Mouse (Mus musculus) forebrain, postnatal 0 days (tissue): Measurements from ENCODE around the gene 1500009L16Rik. TPM values are rescaled to one million over a fixed set of nuclear protein-coding genes. Genes with fewer than 3 reads are reported as not detected.

Source experiments
- ATAC-seq: fragments of 200-750 bp; cut with Nextera tagmentation; 2 replicates; pipeline ENCODE4 v1.8.0; 2017; ENCODE audit warnings: mild to moderate bottlenecking, moderate library complexity
- DNase-seq: peaks from one replicate; pipeline ENCODE4 v3.0.0-alpha.2; 2015
- H3K27ac ChIP-seq: fragments of 300-500 bp; sonication (generic); 2 replicates; pipeline ENCODE4 v1.5.1; 2014; ENCODE audit warnings: low read depth, mild to moderate bottlenecking, antibody characterized with exemption, low read length, moderate library complexity, mixed read lengths
- H3K27me3 ChIP-seq: fragments of 300-500 bp; sonication (generic); 2 replicates; pipeline ENCODE4 v1.6.1; 2014; ENCODE audit warnings: mild to moderate bottlenecking, low read length, mixed read lengths; ENCODE audit not compliant: insufficient read depth
- H3K36me3 ChIP-seq: fragments of 300-500 bp; sonication (generic); 2 replicates; pipeline ENCODE4 v1.6.1; 2014; ENCODE audit warnings: mild to moderate bottlenecking, moderate library complexity; ENCODE audit not compliant: insufficient read depth
- H3K4me1 ChIP-seq: fragments of 300-500 bp; sonication (generic); 2 replicates; pipeline ENCODE4 v1.6.1; 2014; ENCODE audit warnings: antibody characterized with exemption; ENCODE audit not compliant: insufficient read depth
- H3K4me2 ChIP-seq: fragments of 300-500 bp; sonication (generic); 2 replicates; pipeline ENCODE4 v1.6.1; 2014; ENCODE audit warnings: low read depth, mild to moderate bottlenecking, moderate library complexity
- H3K4me3 ChIP-seq: fragments of 300-500 bp; sonication (generic); 2 replicates; pipeline ENCODE4 v1.5.1; 2014; ENCODE audit warnings: low read depth, low read length, mixed read lengths
- H3K9ac ChIP-seq: fragments of 300-500 bp; sonication (generic); 2 replicates; pipeline ENCODE4 v1.6.1; 2014; ENCODE audit warnings: mild to moderate bottlenecking
- H3K9me3 ChIP-seq: fragments of 300-500 bp; sonication (generic); 2 replicates; pipeline ENCODE4 v1.6.1; 2016; ENCODE audit warnings: low read length
- CTCF ChIP-seq: sonication (generic); IDR thresholded peaks from 2 replicates; pipeline ENCODE4 v1.5.1; 2016; ENCODE audit warnings: antibody characterized with exemption, control low read depth, low read depth
- WGBS: fragments of 180-500 bp; shearing (Covaris S2); extraction: QIAGEN DNeasy Blood & Tissue Kit; methylation state at CpG from one replicate; pipeline ENCODE4 v1.1.7; 2014; 5-methylcytosine and 5-hydroxymethylcytosine counted together
- polyA plus RNA-seq: library from polyadenylated mRNA; unstranded; fragments of >200 nt; fragmentation: Nextera tagmentation; extraction: Ambion mirVana; gene quantifications from 2 replicates; pipeline ENCODE4 v1.2.1, GENCODE M21; 2015
- total RNA-seq: library from RNA; depleted of rRNA; stranded (reverse); fragments of >200 nt; gene quantifications from 2 replicates; pipeline ENCODE4 v1.2.3, GENCODE M21; 2014

The 1500009L16Rik gene
- total and polyA plus RNA-seq, 2 experiments from 2014 or later, result 47.1 to 98.6 TPM

GRCm38 (mm10) chr10:83782371-83783120 lies 59.9 kb downstream of the 1500009L16Rik start:
- Histone ChIP-seq H3K9me3 (no peaks in the 10 kb centered on the region), H3K4me1 (no peaks in the 10 kb centered on the region), H3K27ac (no peak overlapping the region), H3K4me2 (no peak overlapping the region), H3K4me3 (no peak overlapping the region), H3K27me3 (no peaks in the 10 kb centered on the region), H3K9ac (no peak overlapping the region), H3K36me3 (no peaks in the 10 kb centered on the region)
- 88% methylated on average over 10 of the region's 10 CpGs for WGBS
- ATAC-seq (no peak), DNase-seq (no peak)
- no peak for TF ChIP-seq CTCF

- peak; percentile 76 for TF ChIP-seq CTCF
- ATAC-seq (no peak), DNase-seq (peak; percentile 57)
- no peaks in the 10 kb centered on the region for H3K27me3 ChIP-seq
- no peaks in the 10 kb centered on the region for H3K36me3 ChIP-seq
- WGBS, result 34% methylated on average over 5 of the region's 5 CpGs
- no peak overlapping the region for H3K9ac ChIP-seq
- no peaks in the 10 kb centered on the region for H3K9me3 ChIP-seq
- no peak overlapping the region for H3K27ac ChIP-seq
- no peak overlapping the region for H3K4me2 ChIP-seq
- H3K4me3 ChIP-seq, result no peak overlapping the region
- no peaks in the 10 kb centered on the region for H3K4me1 ChIP-seq
These were observed 62.3 kb downstream of the 1500009L16Rik start for GRCm38 (mm10) chr10:83785003-83785402.

- ATAC-seq (no peak), DNase-seq (no peak)
- no peak overlapping the region for H3K27ac ChIP-seq
- no peaks in the 10 kb centered on the region for H3K4me1 ChIP-seq
- H3K36me3 ChIP-seq, result no peaks in the 10 kb centered on the region
- no peak overlapping the region for H3K4me3 ChIP-seq
- H3K9ac ChIP-seq, result no peak overlapping the region
- H3K9me3 ChIP-seq, result no peaks in the 10 kb centered on the region
- H3K27me3 ChIP-seq, result no peaks in the 10 kb centered on the region
- H3K4me2 ChIP-seq, result no peak overlapping the region
- WGBS, result 47% methylated on average over 3 of the region's 3 CpGs
- TF ChIP-seq CTCF, result no peak
These were observed 63.1 kb downstream of the 1500009L16Rik start for GRCm38 (mm10) chr10:83785627-83786392.

- no peak overlapping the region for H3K4me3 ChIP-seq
- no peak overlapping the region for H3K27ac ChIP-seq
- H3K4me2 ChIP-seq, result no peak overlapping the region
- no peak for TF ChIP-seq CTCF
- H3K27me3 ChIP-seq, result no peaks in the 10 kb centered on the region
- no peaks in the 10 kb centered on the region for H3K36me3 ChIP-seq
- DNase-seq (no peak), ATAC-seq (no peak)
- H3K9me3 ChIP-seq, result no peaks in the 10 kb centered on the region
- H3K4me1 ChIP-seq, result no peaks in the 10 kb centered on the region
- no peak overlapping the region for H3K9ac ChIP-seq
These were observed 72.4 kb downstream of the 1500009L16Rik start for GRCm38 (mm10) chr10:83795088-83795487.

GRCm38 (mm10) chr10:83795500-83795899 lies 72.8 kb downstream of the 1500009L16Rik start:
- H3K4me2 ChIP-seq, result no peak overlapping the region
- no peaks in the 10 kb centered on the region for H3K36me3 ChIP-seq
- WGBS, result 95% methylated on average over 4 of the region's 4 CpGs
- no peak overlapping the region for H3K4me3 ChIP-seq
- ATAC-seq (no peak), DNase-seq (no peak)
- no peaks in the 10 kb centered on the region for H3K9me3 ChIP-seq
- TF ChIP-seq CTCF, result no peak
- no peak overlapping the region for H3K27ac ChIP-seq
- H3K9ac ChIP-seq, result no peak overlapping the region
- H3K27me3 ChIP-seq, result no peaks in the 10 kb centered on the region
- no peaks in the 10 kb centered on the region for H3K4me1 ChIP-seq

- Histone ChIP-seq H3K4me1 (peaks cover 3% of the 10 kb centered on the region; the same call in 1 of the 2 replicates), H3K27me3 (no peaks in the 10 kb centered on the region), H3K36me3 (no peaks in the 10 kb centered on the region), H3K4me2 (no peak overlapping the region), H3K27ac (no peak overlapping the region), H3K9me3 (no peaks in the 10 kb centered on the region), H3K9ac (no peak overlapping the region), H3K4me3 (no peak overlapping the region)
- DNase-seq, result no peak
- ATAC-seq, result no peak
- no peak for TF ChIP-seq CTCF
- WGBS, result 35% methylated on average over 6 of the region's 6 CpGs
These were observed 81.4 kb downstream of the 1500009L16Rik start for GRCm38 (mm10) chr10:83804021-83804420.

GRCm38 (mm10) chr10:83805201-83805718 lies 82.6 kb downstream of the 1500009L16Rik start:
- no peak overlapping the region for H3K27ac ChIP-seq
- H3K4me2 ChIP-seq, result no peak overlapping the region
- H3K27me3 ChIP-seq, result no peaks in the 10 kb centered on the region
- DNase-seq (peak; percentile 43), ATAC-seq (peak; percentile 32; the same call in 1 of the 2 replicates)
- peaks cover 3% of the 10 kb centered on the region; the same call in 1 of the 2 replicates for H3K4me1 ChIP-seq
- H3K4me3 ChIP-seq, result no peak overlapping the region
- no peak overlapping the region for H3K9ac ChIP-seq
- 19% methylated on average over 11 of the region's 11 CpGs for WGBS
- no peak for TF ChIP-seq CTCF
- H3K9me3 ChIP-seq, result no peaks in the 10 kb centered on the region
- no peaks in the 10 kb centered on the region for H3K36me3 ChIP-seq
